Mouse (Mus musculus) hindbrain, embryonic 10.5 days (tissue): ENCODE data around the gene Rtl5. TPM values are rescaled to one million over a fixed set of nuclear protein-coding genes. Genes with fewer than 3 reads are reported as not detected.

Source experiments
- DNase-seq: peaks from one replicate; pipeline ENCODE4 v3.0.0-alpha.2; 2017; ENCODE audit warnings: low spot score
- H3K27ac ChIP-seq: fragments of 300-500 bp; sonication (generic); 2 replicates; pipeline ENCODE4 v1.5.1; 2016; ENCODE audit warnings: mild to moderate bottlenecking, moderate library complexity
- H3K27me3 ChIP-seq: fragments of 300-500 bp; sonication (generic); 2 replicates; pipeline ENCODE4 v1.6.1; 2016; ENCODE audit warnings: mild to moderate bottlenecking; ENCODE audit not compliant: poor library complexity, insufficient read depth, severe bottlenecking
- H3K36me3 ChIP-seq: fragments of 300-500 bp; sonication (generic); 2 replicates; pipeline ENCODE4 v1.6.1; 2016; ENCODE audit warnings: mild to moderate bottlenecking, moderate library complexity
- H3K4me1 ChIP-seq: fragments of 300-500 bp; sonication (generic); replicated peaks from 2 replicates; pipeline ENCODE4 v1.6.1; 2016; ENCODE audit warnings: mild to moderate bottlenecking
- H3K4me3 ChIP-seq: fragments of 300-500 bp; sonication (generic); 2 replicates; pipeline ENCODE4 v1.5.1; 2016; ENCODE audit warnings: mild to moderate bottlenecking, moderate library complexity
- H3K9me3 ChIP-seq: fragments of 300-500 bp; sonication (generic); 2 replicates; pipeline ENCODE4 v1.6.1; 2016; ENCODE audit warnings: mild to moderate bottlenecking, moderate library complexity
- whole genome bisulfite sequencing: fragments of 180-500 bp; shearing (Covaris S2); methylation state at CpG from one replicate; pipeline ENCODE4 v1.1.7; 2016; 5-methylcytosine and 5-hydroxymethylcytosine counted together
- polyA plus RNA-seq: library from polyadenylated mRNA; unstranded; fragments of >200 nt; fragmentation: Nextera tagmentation; extraction: Ambion mirVana; gene quantifications from 2 replicates; pipeline ENCODE4 v1.2.1, GENCODE M21; 2016

Rtl5 gene
- polyA plus RNA-seq, 1 experiment from 2014 or later, result 3.6 TPM

- no peaks in the 10 kb centered on the region for H3K9me3 ChIP-seq
- no peak for DNase-seq
- H3K36me3 ChIP-seq, result peaks cover 22% of the 10 kb centered on the region
- peaks cover 39% of the 10 kb centered on the region for H3K4me1 ChIP-seq
- H3K27ac ChIP-seq, result no peak overlapping the region
- WGBS, result 85% methylated on average over 7 of the region's 7 CpGs
- peaks cover 65% of the 10 kb centered on the region for H3K27me3 ChIP-seq
- no peak overlapping the region for H3K4me3 ChIP-seq
Measured at GRCm38 (mm10) chrX:102076886-102077765, 6.0 kb upstream of the Rtl5 start.

GRCm38 (mm10) chrX:102075158-102075557 is 4.1 kb upstream of the Rtl5 start:
- peaks cover 75% of the 10 kb centered on the region for H3K27me3 ChIP-seq

GRCm38 (mm10) chrX:102074435-102074834 is 3.3 kb upstream of the Rtl5 start:
- H3K4me1 ChIP-seq, result peaks cover 42% of the 10 kb centered on the region
- H3K27me3 ChIP-seq, result peaks cover 76% of the 10 kb centered on the region
- H3K27ac ChIP-seq, result peak overlapping the region; percentile 70; the same call in 1 of the 2 replicates
- H3K36me3 ChIP-seq, result peaks cover 21% of the 10 kb centered on the region
- peak; percentile 23 for DNase-seq
- 47% methylated on average over 5 of the region's 5 CpGs for WGBS
- H3K9me3 ChIP-seq, result no peaks in the 10 kb centered on the region
- no peak overlapping the region for H3K4me3 ChIP-seq

More at GRCm38 (mm10) chrX:102075158-102075557, 4.1 kb upstream of the Rtl5 start:
- DNase-seq, result no peak
- peaks cover 35% of the 10 kb centered on the region for H3K4me1 ChIP-seq
- 83% methylated on average over 4 of the region's 4 CpGs for WGBS
- peaks cover 22% of the 10 kb centered on the region for H3K36me3 ChIP-seq
- H3K27ac ChIP-seq, result peak overlapping the region; percentile 70; the same call in 1 of the 2 replicates
- H3K4me3 ChIP-seq, result no peak overlapping the region
- H3K9me3 ChIP-seq, result no peaks in the 10 kb centered on the region

- Histone ChIP-seq H3K27ac (peak overlapping the region; percentile 70), H3K27me3 (peaks cover 76% of the 10 kb centered on the region), H3K36me3 (peaks cover 17% of the 10 kb centered on the region), H3K9me3 (no peaks in the 10 kb centered on the region), H3K4me3 (no peak overlapping the region), H3K4me1 (peaks cover 43% of the 10 kb centered on the region)
- no peak for DNase-seq
- WGBS, result 65% methylated on average over 14 of the region's 14 CpGs
Measured at GRCm38 (mm10) chrX:102073605-102074325, 2.7 kb upstream of the Rtl5 start.

- H3K4me3 ChIP-seq, result peak overlapping the region; percentile 60
- no peak for DNase-seq
- H3K4me1 ChIP-seq, result peaks cover 52% of the 10 kb centered on the region
- peaks cover 66% of the 10 kb centered on the region for H3K27me3 ChIP-seq
- no peaks in the 10 kb centered on the region for H3K9me3 ChIP-seq
- peak overlapping the region; percentile 89 for H3K27ac ChIP-seq
- H3K36me3 ChIP-seq, result peaks cover 12% of the 10 kb centered on the region; the same call in 1 of the 2 replicates
- WGBS, result 23% methylated on average over 2 of the region's 2 CpGs
Measured at GRCm38 (mm10) chrX:102071517-102071916, 413 bp upstream of the Rtl5 start.

- no peak overlapping the region for H3K27ac ChIP-seq
- H3K9me3 ChIP-seq, result no peaks in the 10 kb centered on the region
- 93% methylated on average over 24 of the region's 24 CpGs for WGBS
- H3K4me1 ChIP-seq, result peaks cover 54% of the 10 kb centered on the region
- H3K4me3 ChIP-seq, result no peak overlapping the region
- peaks cover 76% of the 10 kb centered on the region for H3K27me3 ChIP-seq
- peaks cover 12% of the 10 kb centered on the region; the same call in 1 of the 2 replicates for H3K36me3 ChIP-seq
- no peak for DNase-seq
Measured at GRCm38 (mm10) chrX:102068811-102069540, 2.1 kb downstream of the Rtl5 start.

GRCm38 (mm10) chrX:102067118-102067517 is 4.0 kb downstream of the Rtl5 start:
- Histone ChIP-seq H3K27ac (no peak overlapping the region), H3K4me3 (no peak overlapping the region), H3K27me3 (peaks cover 74% of the 10 kb centered on the region), H3K9me3 (no peaks in the 10 kb centered on the region), H3K4me1 (peaks cover 49% of the 10 kb centered on the region), H3K36me3 (peaks cover 12% of the 10 kb centered on the region; the same call in 1 of the 2 replicates)
- DNase-seq, result no peak
- WGBS, result 80% methylated on average over 6 of the region's 6 CpGs

- Histone ChIP-seq H3K4me1 (peaks cover 41% of the 10 kb centered on the region), H3K4me3 (no peak overlapping the region), H3K9me3 (no peaks in the 10 kb centered on the region), H3K27me3 (peaks cover 65% of the 10 kb centered on the region), H3K27ac (no peak overlapping the region), H3K36me3 (peaks cover 12% of the 10 kb centered on the region; the same call in 1 of the 2 replicates)
- peak; percentile 76 for DNase-seq
- 25% methylated on average over 9 of the region's 9 CpGs for WGBS
Measured at GRCm38 (mm10) chrX:102066134-102066533, 5.0 kb downstream of the Rtl5 start.

GRCm38 (mm10) chrX:102065213-102065775 is 5.8 kb downstream of the Rtl5 start:
- H3K4me3 ChIP-seq, result no peak overlapping the region
- H3K36me3 ChIP-seq, result peaks cover 12% of the 10 kb centered on the region; the same call in 1 of the 2 replicates
- H3K27ac ChIP-seq, result no peak overlapping the region
- H3K4me1 ChIP-seq, result peaks cover 39% of the 10 kb centered on the region
- 48% methylated on average over 4 of the region's 4 CpGs for WGBS
- peaks cover 60% of the 10 kb centered on the region for H3K27me3 ChIP-seq
- no peak for DNase-seq
- H3K9me3 ChIP-seq, result no peaks in the 10 kb centered on the region

- Histone ChIP-seq H3K4me3 (no peak overlapping the region), H3K27ac (no peak overlapping the region), H3K27me3 (peaks cover 51% of the 10 kb centered on the region), H3K36me3 (peaks cover 12% of the 10 kb centered on the region; the same call in 1 of the 2 replicates), H3K4me1 (peaks cover 30% of the 10 kb centered on the region), H3K9me3 (no peaks in the 10 kb centered on the region)
- WGBS, result 58% methylated on average over 3 of the region's 3 CpGs
- DNase-seq, result no peak
Measured at GRCm38 (mm10) chrX:102064062-102064461, 7.0 kb downstream of the Rtl5 start.

GRCm38 (mm10) chrX:102060891-102061290 is 10.2 kb downstream of the Rtl5 start:
- Histone ChIP-seq H3K27me3 (peaks cover 41% of the 10 kb centered on the region), H3K4me3 (no peak overlapping the region), H3K27ac (no peak overlapping the region), H3K9me3 (no peaks in the 10 kb centered on the region), H3K36me3 (no peaks in the 10 kb centered on the region), H3K4me1 (peaks cover 19% of the 10 kb centered on the region)
- no peak for DNase-seq
- WGBS, result 38% methylated on average over 2 of the region's 2 CpGs

GRCm38 (mm10) chrX:102060243-102060642 is 10.9 kb downstream of the Rtl5 start:
- 78% methylated on average over 5 of the region's 5 CpGs for WGBS
- DNase-seq, result no peak
- no peak overlapping the region for H3K4me3 ChIP-seq
- H3K4me1 ChIP-seq, result peaks cover 13% of the 10 kb centered on the region
- H3K9me3 ChIP-seq, result no peaks in the 10 kb centered on the region
- H3K36me3 ChIP-seq, result no peaks in the 10 kb centered on the region
- no peak overlapping the region for H3K27ac ChIP-seq
- peaks cover 35% of the 10 kb centered on the region for H3K27me3 ChIP-seq
